Mouse (Mus musculus) kidney, adult 10 weeks (tissue): ENCODE measurements around the gene Dusp1. TPM values are rescaled to one million over a fixed set of nuclear protein-coding genes. Genes with fewer than 3 reads are reported as not detected.

ENCODE experiments used
- polyA plus RNA-seq: library from polyadenylated mRNA; stranded (reverse); fragments of 350-450 nt; fragmentation: Illumina TruSeq; extraction: RNeasy Lipid Tissue Mini Kit (QIAGEN cat#74804); gene quantifications from one replicate; pipeline ENCODE4 v1.2.3, GENCODE M21; 2014; ENCODE audit warnings: low read depth, low replicate concordance

Dusp1 gene
- 47.3 TPM for polyA plus RNA-seq

DNA sequence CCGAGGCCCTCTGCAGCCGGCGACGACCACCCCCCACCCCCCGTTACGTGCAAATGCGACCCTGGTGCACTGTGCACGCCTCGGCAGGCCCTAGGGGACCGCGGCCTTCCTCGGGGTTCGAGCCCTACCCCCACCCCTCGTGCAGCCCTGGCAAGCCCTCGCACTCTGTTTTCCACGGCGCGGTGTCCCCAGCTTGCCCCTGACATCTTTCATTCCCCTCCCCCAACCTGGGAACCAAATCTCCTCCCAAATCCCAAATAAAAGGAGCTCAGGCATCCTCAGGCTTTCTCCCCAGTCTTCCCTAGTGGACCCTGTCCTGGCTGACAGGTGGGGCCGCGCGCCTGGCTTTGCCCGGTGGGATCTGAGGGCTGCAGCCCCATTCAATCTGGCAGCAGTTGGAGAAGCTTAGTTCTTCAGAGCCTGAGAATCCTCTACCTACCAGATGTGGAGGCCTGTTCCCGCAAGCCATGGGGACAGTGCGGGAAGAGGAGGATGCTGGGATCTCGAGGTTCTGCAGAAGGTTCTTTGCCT lies at the start of gene Dusp1:
Gene Dusp1 (minus strand): TSS at position 478 of the 531 bp plus-strand sequence.

DNA sequence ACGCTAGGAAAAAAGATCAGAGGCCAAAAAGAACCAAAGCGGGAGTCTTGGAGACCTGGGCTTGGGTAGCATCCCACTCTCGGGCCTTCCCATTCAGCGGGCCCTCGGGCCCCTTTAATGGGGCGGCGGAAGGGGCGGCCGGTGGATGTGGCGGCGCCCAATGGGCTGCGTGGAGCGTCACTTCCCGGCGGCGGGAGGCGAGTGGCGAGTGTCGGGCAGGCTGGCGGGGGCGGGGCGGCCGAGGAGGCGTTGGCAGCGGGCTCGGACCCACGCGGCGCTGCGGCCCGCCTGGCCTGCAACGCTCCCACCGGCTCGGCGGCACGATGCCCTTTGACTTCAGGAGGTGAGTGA lies 663 bp downstream of the Dusp1 start, which contains the start of gene Ergic1:
Gene Ergic1 (plus strand): TSS at position 200 of the 351 bp plus-strand sequence.

Other genes with a start within 250 kb of the Dusp1 start
- 2.2 TPM for gene Neurl1b, start 147.3 kb downstream of the Dusp1 start, polyA plus RNA-seq
- 35.4 TPM for gene Ergic1, start 639 bp downstream of the Dusp1 start, polyA plus RNA-seq
- 96.6 TPM for gene Atp6v0e, start 101.1 kb upstream of the Dusp1 start, polyA plus RNA-seq
- 89.5 TPM for gene Crebrf, start 153.5 kb upstream of the Dusp1 start, polyA plus RNA-seq
- 14.7 TPM for gene Bnip1, start 218.9 kb upstream of the Dusp1 start, polyA plus RNA-seq